Mouse (Mus musculus) spleen, adult 18-20 months (tissue): Measurements from ENCODE around the gene Enoph1.

Experiments
- DNase-seq, 2 experiments: peaks; one replicate each; pipeline ENCODE4 v3.0.0; 2022; ENCODE audit warnings: mixed read lengths in 2 of 2

Gene Enoph1

DNA sequence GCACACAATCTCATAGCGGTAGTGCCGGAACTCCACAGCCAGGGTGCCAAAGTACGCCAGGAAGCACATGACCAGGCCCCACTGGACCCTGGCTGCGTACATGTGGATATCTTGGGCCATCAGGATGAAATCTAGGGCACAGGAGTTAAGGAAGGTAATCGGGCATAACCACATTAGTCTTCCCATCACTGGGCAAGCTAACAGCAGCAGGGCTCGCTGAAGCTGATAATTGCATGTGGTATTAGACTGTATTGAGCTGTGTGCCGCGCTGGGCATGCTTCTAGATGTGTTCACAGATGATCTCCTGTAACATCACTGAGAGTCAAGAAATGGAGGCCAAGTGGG lies 40.1 kb downstream of the Enoph1 start:
- DNase-seq, result no peak

DNA sequence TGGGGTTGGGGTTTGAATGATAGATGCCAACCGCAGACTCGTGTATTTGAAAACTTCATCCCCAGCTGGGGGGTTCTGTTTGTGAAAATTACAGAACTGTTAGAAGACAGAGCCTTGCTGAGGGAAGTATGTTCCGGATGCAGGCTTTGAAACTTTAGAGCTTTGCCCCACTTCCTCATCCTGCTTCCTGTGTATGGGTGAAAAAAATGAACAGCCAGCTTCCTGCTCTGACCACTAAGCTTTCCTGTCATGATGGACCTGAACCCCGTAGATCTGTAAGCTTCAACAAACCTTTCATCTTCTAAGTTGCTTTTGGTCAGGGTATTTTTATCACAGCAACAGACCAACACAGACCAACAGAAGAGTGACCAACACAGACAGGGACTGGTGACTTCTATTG lies 42.2 kb downstream of the Enoph1 start:
- no peak for DNase-seq

- DNase-seq, result no peak
Measured at GRCm38 (mm10) chr5:100083953-100084562, 44.3 kb downstream of the Enoph1 start.

GRCm38 (mm10) chr5:100085097-100085496 lies 45.3 kb downstream of the Enoph1 start:
- no peak for DNase-seq

GRCm38 (mm10) chr5:100090515-100091262 lies 50.9 kb downstream of the Enoph1 start:
- no peak for DNase-seq

- no peak for DNase-seq
Measured at GRCm38 (mm10) chr5:100091263-100091594, 51.4 kb downstream of the Enoph1 start.

GRCm38 (mm10) chr5:100091602-100092001 lies 51.8 kb downstream of the Enoph1 start:
- no peak for DNase-seq

- no peak for DNase-seq
Measured at GRCm38 (mm10) chr5:100096955-100097354, 57.2 kb downstream of the Enoph1 start.

GRCm38 (mm10) chr5:100097967-100098366 lies 58.2 kb downstream of the Enoph1 start:
- DNase-seq, result no peak

GRCm38 (mm10) chr5:100102395-100102794 lies 62.6 kb downstream of the Enoph1 start:
- no peak for DNase-seq

GRCm38 (mm10) chr5:100108866-100109265 lies 69.1 kb downstream of the Enoph1 start:
- DNase-seq, result no peak

GRCm38 (mm10) chr5:100109543-100110282 lies 69.9 kb downstream of the Enoph1 start:
- DNase-seq, result no peak

DNA sequence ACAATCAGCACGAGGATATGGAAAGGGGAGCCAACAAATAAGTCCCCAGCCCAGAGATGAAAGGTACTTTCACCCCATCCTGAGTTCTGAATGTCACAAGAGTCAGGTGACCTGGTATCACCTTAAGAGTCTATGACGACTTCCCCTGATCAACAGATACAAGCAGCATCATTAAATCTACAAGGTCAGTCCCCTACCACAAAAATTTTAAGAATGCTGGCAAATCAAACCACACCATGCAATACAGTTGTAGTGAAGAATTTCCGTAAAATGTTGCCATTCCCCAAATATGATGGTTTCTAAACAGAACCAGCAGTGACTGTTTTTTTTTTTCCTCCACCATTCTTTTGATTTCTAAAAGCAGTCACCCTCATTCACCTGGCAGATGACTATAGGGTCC lies 70.8 kb downstream of the Enoph1 start:
- no peak for DNase-seq

- no peak for DNase-seq
Measured at GRCm38 (mm10) chr5:100113403-100113802, 73.6 kb downstream of the Enoph1 start.
